Mouse (Mus musculus) ES-E14 (cell line): Measurements from ENCODE around the gene Tmem266.

Experiments
- CHD2 ChIP-seq: IDR thresholded peaks from 2 replicates; pipeline ENCODE4 v1.6.1; 2014; ENCODE audit warnings: mild to moderate bottlenecking, low read depth, low read length, inconsistent platforms
- MAFK ChIP-seq: IDR thresholded peaks from 2 replicates; pipeline ENCODE4 v1.6.1; 2014; ENCODE audit warnings: mild to moderate bottlenecking, low read depth, low read length, inconsistent platforms; ENCODE audit not compliant: insufficient read depth

GRCm38 (mm10) chr9:55371908-55372307, 45.2 kb downstream of the Tmem266 start:
- TF ChIP-seq CHD2 (no peak), MAFK (no peak)
